Mouse (Mus musculus) ES-Bruce4 (cell line): ENCODE measurements at regions not wholly inside any gene's neighbourhood (a gene's known extent, or its start where the extent isn't known, plus 50 kb on each side); places are given as distances from the start of the nearest gene placed in this dataset.

Experiments
- CTCF ChIP-seq: IDR thresholded peaks from one replicate; pipeline ENCODE4 v1.8.1; 2011; ENCODE audit warnings: low read depth, low read length
- POLR2A ChIP-seq: IDR thresholded peaks from one replicate; pipeline ENCODE4 v1.8.1; 2011; ENCODE audit warnings: low read length; ENCODE audit not compliant: insufficient read depth

DNA sequence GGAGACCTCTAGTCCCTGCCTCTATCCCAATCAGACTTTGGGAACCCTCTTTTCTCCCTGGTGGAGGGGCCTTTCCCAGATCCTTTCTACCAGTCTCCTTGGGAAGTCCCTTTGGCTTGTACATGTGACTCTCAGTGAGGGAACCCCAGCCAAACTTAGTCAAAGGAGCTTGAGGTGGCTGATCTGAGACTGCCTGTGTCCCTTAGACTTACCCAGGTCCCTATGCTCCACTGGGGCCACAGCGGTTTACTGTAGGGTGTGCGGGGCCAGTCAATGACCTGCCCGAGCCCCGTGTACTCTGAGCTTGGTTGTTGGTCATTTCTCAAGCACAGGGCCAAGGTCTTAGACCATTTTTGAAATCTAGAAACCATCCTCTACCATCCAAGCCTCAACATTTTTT is 50.8 kb upstream of the Podxl start:
- TF ChIP-seq POLR2A = no peak
- TF ChIP-seq CTCF = no peak
